Mouse (Mus musculus) myocyte (in vitro differentiated cells): Measurements from ENCODE around the gene Rcor1. TPM values are rescaled to one million over a fixed set of nuclear protein-coding genes. Genes with fewer than 3 reads are reported as not detected.

Source experiments
- H3K27me3 ChIP-seq: one replicate; pipeline ENCODE4 v1.6.1; 2011; ENCODE audit not compliant: control insufficient read depth, insufficient read depth, insufficient read length
- H3K36me3 ChIP-seq: one replicate; pipeline ENCODE4 v1.6.1; 2011; ENCODE audit not compliant: control insufficient read depth, insufficient read depth
- H3K4me2 ChIP-seq: one replicate; pipeline ENCODE4 v1.6.1; 2011; ENCODE audit warnings: low read depth, control low read depth
- H3K4me3 ChIP-seq: one replicate; pipeline ENCODE4 v1.5.1; 2011; ENCODE audit warnings: mild to moderate bottlenecking, control low read depth, moderate library complexity
- H3K79me2 ChIP-seq: one replicate; pipeline ENCODE4 v1.6.1; 2011; ENCODE audit not compliant: control insufficient read depth, insufficient read depth
- H3ac ChIP-seq: one replicate; pipeline ENCODE4 v1.6.1; 2011; ENCODE audit not compliant: control insufficient read depth, insufficient read length
- CEBPB ChIP-seq: IDR thresholded peaks from 2 replicates; pipeline ENCODE4 v1.6.1; 2011; ENCODE audit warnings: mild to moderate bottlenecking, moderate library complexity; ENCODE audit not compliant: poor library complexity, insufficient read depth, severe bottlenecking
- E2F4 ChIP-seq: IDR thresholded peaks from one replicate; pipeline ENCODE4 v1.6.1; 2011; ENCODE audit warnings: mild to moderate bottlenecking, control low read depth, moderate library complexity; ENCODE audit not compliant: insufficient read depth
- MAX ChIP-seq: IDR thresholded peaks from one replicate; pipeline ENCODE4 v1.6.1; 2011; ENCODE audit warnings: low read depth, mild to moderate bottlenecking, control low read depth
- MYOD1 ChIP-seq, 3 experiments: IDR thresholded peaks; one replicate each; pipeline ENCODE4 v1.6.1; 2011; ENCODE audit warnings: control low read depth in 2 of 3, low read depth in 2 of 3, mild to moderate bottlenecking in 2 of 3, moderate library complexity in 1 of 3; ENCODE audit not compliant: insufficient read length in 2 of 3, control insufficient read depth in 1 of 3
- MYOG ChIP-seq, 3 experiments: IDR thresholded peaks; one replicate each; pipeline ENCODE4 v1.6.1; 2011; ENCODE audit warnings: control low read depth in 2 of 3, low read depth in 2 of 3, mild to moderate bottlenecking in 2 of 3; ENCODE audit not compliant: insufficient read length in 2 of 3, control insufficient read depth in 1 of 3, insufficient read depth in 1 of 3
- POLR2A ChIP-seq: IDR thresholded peaks from one replicate; pipeline ENCODE4 v1.6.1; 2011; ENCODE audit warnings: low read depth, mild to moderate bottlenecking, control low read depth, moderate library complexity; ENCODE audit not compliant: insufficient read length
- POLR2AphosphoS2 ChIP-seq: IDR thresholded peaks from one replicate; pipeline ENCODE4 v1.6.1; 2011; ENCODE audit warnings: low read depth, control low read depth; ENCODE audit not compliant: insufficient read length
- REST ChIP-seq: IDR thresholded peaks from one replicate; pipeline ENCODE4 v1.6.1; 2011; ENCODE audit warnings: mild to moderate bottlenecking, control low read depth, moderate library complexity; ENCODE audit not compliant: insufficient read depth, insufficient read length
- SRF ChIP-seq: IDR thresholded peaks from one replicate; pipeline ENCODE4 v1.6.1; 2011; ENCODE audit warnings: low read depth; ENCODE audit not compliant: control insufficient read depth, insufficient read length
- TCF12 ChIP-seq: IDR thresholded peaks from one replicate; pipeline ENCODE4 v1.6.1; 2011; ENCODE audit warnings: mild to moderate bottlenecking, control low read depth; ENCODE audit not compliant: poor library complexity, insufficient read depth, severe bottlenecking
- TCF3 ChIP-seq: IDR thresholded peaks from one replicate; pipeline ENCODE4 v1.6.1; 2011; ENCODE audit warnings: low read depth, control low read depth; ENCODE audit not compliant: insufficient read length
- USF1 ChIP-seq: IDR thresholded peaks from one replicate; pipeline ENCODE4 v1.6.1; 2011; ENCODE audit warnings: low read depth, mild to moderate bottlenecking, control low read depth, moderate library complexity
- polyA plus RNA-seq: library from polyadenylated mRNA; unstranded; fragments of >200 nt; fragmentation: generic; extraction: Trizol; gene quantifications from one replicate; pipeline ENCODE4 v1.2.1, GENCODE M21; 2012; ENCODE audit warnings: missing spikeins

Gene Rcor1
- polyA plus RNA-seq, 1 experiment = 9.4 TPM

- H3K36me3 ChIP-seq = no peaks in the 10 kb centered on the region
- H3K79me2 ChIP-seq = no peaks in the 10 kb centered on the region
- H3K4me3 ChIP-seq = peak overlapping the region; percentile 33
- no peak overlapping the region for H3ac ChIP-seq
- peak overlapping the region; percentile 100 for H3K4me2 ChIP-seq
- no peaks in the 10 kb centered on the region for H3K27me3 ChIP-seq
- TF ChIP-seq MAX = no peak
- no peak for TF ChIP-seq CEBPB
- TF ChIP-seq E2F4 = no peak
- no peak for TF ChIP-seq TCF12
- no peak for TF ChIP-seq POLR2A
- no peak for TF ChIP-seq MYOG (IDR thresholded peaks at IDR 0.05; ENCODE audit: control insufficient read depth in 1 of 3, insufficient read depth in 1 of 3, insufficient read length in 2 of 3, low read depth in 2 of 3)
- no peak for TF ChIP-seq MYOD1 (IDR thresholded peaks at IDR 0.05; ENCODE audit: control insufficient read depth in 1 of 3, insufficient read length in 2 of 3, low read depth in 2 of 3)
- no peak for TF ChIP-seq TCF3
- TF ChIP-seq USF1 = no peak
- no peak for TF ChIP-seq REST
- TF ChIP-seq POLR2AphosphoS2 = no peak
- TF ChIP-seq SRF = no peak
These were observed 46.4 kb upstream of the Rcor1 start for GRCm38 (mm10) chr12:110992771-110993170.

GRCm38 (mm10) chr12:110993226-110993625, 45.9 kb upstream of the Rcor1 start:
- Histone ChIP-seq H3K36me3 (no peaks in the 10 kb centered on the region), H3K79me2 (no peaks in the 10 kb centered on the region), H3K4me3 (no peak overlapping the region), H3K27me3 (no peaks in the 10 kb centered on the region), H3K4me2 (no peak overlapping the region), H3ac (no peak overlapping the region)
- TF ChIP-seq POLR2A (no peak), TCF12 (no peak), TCF3 (no peak), MYOD1 (IDR thresholded peaks at IDR 0.05; ENCODE audit: control insufficient read depth in 1 of 3, insufficient read length in 2 of 3, low read depth in 2 of 3) (no peak), E2F4 (no peak), MYOG (IDR thresholded peaks at IDR 0.05; ENCODE audit: control insufficient read depth in 1 of 3, insufficient read depth in 1 of 3, insufficient read length in 2 of 3, low read depth in 2 of 3) (no peak)

GRCm38 (mm10) chr12:110994666-110995065, 44.5 kb upstream of the Rcor1 start:
- no peaks in the 10 kb centered on the region for H3K36me3 ChIP-seq
- no peaks in the 10 kb centered on the region for H3K27me3 ChIP-seq
- H3ac ChIP-seq = no peak overlapping the region
- H3K79me2 ChIP-seq = no peaks in the 10 kb centered on the region
- no peak overlapping the region for H3K4me3 ChIP-seq
- no peak overlapping the region for H3K4me2 ChIP-seq
- no peak for TF ChIP-seq REST
- TF ChIP-seq POLR2A = no peak
- no peak for TF ChIP-seq E2F4

- H3K79me2 ChIP-seq = no peaks in the 10 kb centered on the region
- TF ChIP-seq E2F4 (no peak), USF1 (no peak), POLR2A (no peak), MYOD1 (IDR thresholded peaks at IDR 0.05; ENCODE audit: control insufficient read depth in 1 of 3, insufficient read length in 2 of 3, low read depth in 2 of 3) (no peak), MAX (no peak), TCF12 (no peak), SRF (no peak), MYOG (IDR thresholded peaks at IDR 0.05; ENCODE audit: control insufficient read depth in 1 of 3, insufficient read depth in 1 of 3, insufficient read length in 2 of 3, low read depth in 2 of 3) (no peak), POLR2AphosphoS2 (no peak), TCF3 (no peak), CEBPB (no peak), REST (no peak)
- no peaks in the 10 kb centered on the region for H3K36me3 ChIP-seq
- no peak overlapping the region for H3ac ChIP-seq
- H3K27me3 ChIP-seq = no peaks in the 10 kb centered on the region
- no peak overlapping the region for H3K4me3 ChIP-seq
- H3K4me2 ChIP-seq = no peak overlapping the region
These were observed 41.1 kb upstream of the Rcor1 start for GRCm38 (mm10) chr12:110998092-110998491.

GRCm38 (mm10) chr12:110999820-111000219, 39.3 kb upstream of the Rcor1 start:
- TF ChIP-seq TCF3 = no peak
- TF ChIP-seq POLR2A = no peak
- no peak for TF ChIP-seq MYOD1 (IDR thresholded peaks at IDR 0.05; ENCODE audit: control insufficient read depth in 1 of 3, insufficient read length in 2 of 3, low read depth in 2 of 3)
- no peak for TF ChIP-seq E2F4
- no peak for TF ChIP-seq CEBPB
- no peak for TF ChIP-seq SRF
- no peak for TF ChIP-seq POLR2AphosphoS2
- no peak for TF ChIP-seq MAX
- TF ChIP-seq REST = no peak
- TF ChIP-seq TCF12 = no peak
- TF ChIP-seq USF1 = no peak
- TF ChIP-seq MYOG (IDR thresholded peaks at IDR 0.05; ENCODE audit: control insufficient read depth in 1 of 3, insufficient read depth in 1 of 3, insufficient read length in 2 of 3, low read depth in 2 of 3) = no peak
- Histone ChIP-seq H3K4me2 (no peak overlapping the region), H3K36me3 (no peaks in the 10 kb centered on the region), H3K4me3 (no peak overlapping the region), H3K79me2 (no peaks in the 10 kb centered on the region), H3K27me3 (no peaks in the 10 kb centered on the region), H3ac (no peak overlapping the region)
